Mouse (Mus musculus): Measurements from ENCODE around the gene Aldoc. TPM values are rescaled to one million over a fixed set of nuclear protein-coding genes. Genes with fewer than 3 reads are reported as not detected.

Gene Aldoc
- total and polyA plus RNA-seq, 2 experiments from 2014 or later = 15.1 to 32.5 TPM

DNA sequence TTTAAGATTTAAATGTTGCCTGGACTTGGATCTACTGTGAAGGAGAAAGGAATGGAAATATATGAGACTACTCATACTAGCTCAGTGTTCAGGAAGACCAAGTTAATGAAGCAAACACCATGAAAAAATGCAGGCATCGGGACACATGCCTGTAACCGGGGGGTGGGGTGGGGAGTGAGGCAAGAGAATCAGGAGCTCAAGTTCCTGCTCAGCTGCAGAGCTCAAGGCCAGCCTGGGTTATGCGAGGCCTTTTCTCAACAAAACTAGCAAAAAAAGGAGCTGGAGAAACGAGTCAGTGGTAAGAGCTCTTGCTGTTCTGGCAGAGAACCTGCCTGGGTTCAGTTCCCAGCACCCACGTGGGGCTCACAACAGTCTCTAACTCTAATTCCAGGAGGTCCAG is 11.2 kb downstream of the Aldoc start:
- TF ChIP-seq CTCF (IDR thresholded peaks at IDR 0.05; ENCODE audit: low read depth) (no peak), EP300 (IDR thresholded peaks at IDR 0.05; ENCODE audit: low read depth) (no peak)
- 89% methylated on average over 5 of the region's 5 CpGs for WGBS

DNA sequence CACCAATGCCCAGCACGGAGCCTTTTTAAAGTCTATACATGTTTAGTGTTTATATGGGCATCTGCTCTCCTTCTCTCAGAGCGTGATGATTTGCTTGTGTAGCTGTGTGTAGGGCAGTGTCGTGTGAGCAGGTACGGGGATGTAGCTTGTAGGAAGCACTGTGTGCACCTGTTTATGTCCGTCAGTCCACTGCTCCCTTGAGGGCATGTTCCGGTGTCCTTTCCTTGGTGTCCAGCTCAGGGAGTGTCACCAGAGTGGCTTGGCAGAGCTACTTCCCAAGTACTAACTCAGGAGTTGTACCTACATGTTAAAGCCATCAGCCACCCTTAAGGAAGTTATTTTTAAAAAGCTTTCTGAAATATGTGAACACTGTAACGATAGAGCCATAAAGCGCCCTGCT is 14.3 kb downstream of the Aldoc start:
- Histone ChIP-seq H3K4me2 (ENCODE audit: low read depth, low read length) (no peak overlapping the region), H3K36me3 (replicated peaks; ENCODE audit: control insufficient read depth, insufficient read depth, low read length) (peaks cover 34% of the 10 kb centered on the region), H3K4me3 (ENCODE audit: low read depth, low read length) (no peak overlapping the region), H3K9me3 (replicated peaks; ENCODE audit: control insufficient read depth, low read length) (no peaks in the 10 kb centered on the region), H3K27me3 (ENCODE audit: control insufficient read depth, insufficient read depth, low read length) (no peaks in the 10 kb centered on the region), H3K9ac (replicated peaks; ENCODE audit: low read depth, low read length) (no peak overlapping the region), H3K27ac (ENCODE audit: low read depth) (no peak overlapping the region), H3K4me1 (ENCODE audit: control insufficient read depth, insufficient read depth) (no peaks in the 10 kb centered on the region)
- 89% methylated on average over 8 of the region's 8 CpGs for WGBS
- DNase-seq (ENCODE audit: low spot score) (no peak), ATAC-seq (ENCODE audit: insufficient read depth, low read depth) (no peak)
- no peak for TF ChIP-seq EP300 (IDR thresholded peaks at IDR 0.05; ENCODE audit: low read depth)
- no peak for TF ChIP-seq CTCF (IDR thresholded peaks at IDR 0.05; ENCODE audit: low read depth)

More for the DNA sequence above, 11.2 kb downstream of the Aldoc start:
- no peaks in the 10 kb centered on the region for H3K27me3 ChIP-seq (ENCODE audit: control insufficient read depth, insufficient read depth, low read length)
- H3K4me2 ChIP-seq (ENCODE audit: low read depth, low read length) = no peak overlapping the region
- ATAC-seq (ENCODE audit: insufficient read depth, low read depth) (no peak), DNase-seq (ENCODE audit: low spot score) (no peak)
- no peak overlapping the region for H3K9ac ChIP-seq (replicated peaks; ENCODE audit: low read depth, low read length)
- no peak overlapping the region for H3K4me3 ChIP-seq (ENCODE audit: low read depth, low read length)
- peaks cover 23% of the 10 kb centered on the region for H3K36me3 ChIP-seq (replicated peaks; ENCODE audit: control insufficient read depth, insufficient read depth, low read length)
- H3K9me3 ChIP-seq (replicated peaks; ENCODE audit: control insufficient read depth, low read length) = no peaks in the 10 kb centered on the region
- peaks cover 4% of the 10 kb centered on the region; the same call in 1 of the 2 replicates for H3K4me1 ChIP-seq (ENCODE audit: control insufficient read depth, insufficient read depth)
- no peak overlapping the region for H3K27ac ChIP-seq (ENCODE audit: low read depth)

DNA sequence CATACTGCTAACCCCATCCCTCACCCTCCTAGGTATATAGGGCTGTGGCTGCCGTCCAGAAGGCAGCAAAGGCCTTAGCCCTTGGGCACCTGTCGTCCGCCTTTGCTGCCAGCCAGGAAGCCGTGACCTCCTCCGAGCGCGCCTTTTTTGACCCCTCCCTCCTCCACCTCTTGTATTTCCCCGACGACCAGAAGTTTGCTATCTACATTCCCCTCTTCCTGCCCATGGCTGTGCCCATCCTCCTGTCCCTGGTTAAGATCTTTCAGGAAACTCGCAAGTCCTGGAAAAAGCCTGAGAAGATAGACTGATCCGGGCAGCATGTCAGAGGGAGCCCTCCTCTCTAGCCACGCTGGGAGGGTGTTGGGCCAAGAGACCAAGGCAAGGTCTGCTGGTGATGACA is 18.9 kb downstream of the Aldoc start:
- Histone ChIP-seq H3K9me3 (replicated peaks; ENCODE audit: control insufficient read depth, low read length) (no peaks in the 10 kb centered on the region), H3K36me3 (replicated peaks; ENCODE audit: control insufficient read depth, insufficient read depth, low read length) (peaks cover 19% of the 10 kb centered on the region; the same call in 1 of the 2 replicates), H3K4me3 (ENCODE audit: low read depth, low read length) (no peak overlapping the region), H3K27me3 (ENCODE audit: control insufficient read depth, insufficient read depth, low read length) (no peaks in the 10 kb centered on the region), H3K9ac (replicated peaks; ENCODE audit: low read depth, low read length) (no peak overlapping the region), H3K4me1 (ENCODE audit: control insufficient read depth, insufficient read depth) (peaks cover 24% of the 10 kb centered on the region), H3K4me2 (ENCODE audit: low read depth, low read length) (no peak overlapping the region), H3K27ac (ENCODE audit: low read depth) (no peak overlapping the region)
- ATAC-seq (ENCODE audit: insufficient read depth, low read depth) = no peak
- TF ChIP-seq EP300 (IDR thresholded peaks at IDR 0.05; ENCODE audit: low read depth) (no peak), CTCF (IDR thresholded peaks at IDR 0.05; ENCODE audit: low read depth) (no peak)
- 68% methylated on average over 12 of the region's 12 CpGs for WGBS
- no peak for DNase-seq (ENCODE audit: low spot score)

DNA sequence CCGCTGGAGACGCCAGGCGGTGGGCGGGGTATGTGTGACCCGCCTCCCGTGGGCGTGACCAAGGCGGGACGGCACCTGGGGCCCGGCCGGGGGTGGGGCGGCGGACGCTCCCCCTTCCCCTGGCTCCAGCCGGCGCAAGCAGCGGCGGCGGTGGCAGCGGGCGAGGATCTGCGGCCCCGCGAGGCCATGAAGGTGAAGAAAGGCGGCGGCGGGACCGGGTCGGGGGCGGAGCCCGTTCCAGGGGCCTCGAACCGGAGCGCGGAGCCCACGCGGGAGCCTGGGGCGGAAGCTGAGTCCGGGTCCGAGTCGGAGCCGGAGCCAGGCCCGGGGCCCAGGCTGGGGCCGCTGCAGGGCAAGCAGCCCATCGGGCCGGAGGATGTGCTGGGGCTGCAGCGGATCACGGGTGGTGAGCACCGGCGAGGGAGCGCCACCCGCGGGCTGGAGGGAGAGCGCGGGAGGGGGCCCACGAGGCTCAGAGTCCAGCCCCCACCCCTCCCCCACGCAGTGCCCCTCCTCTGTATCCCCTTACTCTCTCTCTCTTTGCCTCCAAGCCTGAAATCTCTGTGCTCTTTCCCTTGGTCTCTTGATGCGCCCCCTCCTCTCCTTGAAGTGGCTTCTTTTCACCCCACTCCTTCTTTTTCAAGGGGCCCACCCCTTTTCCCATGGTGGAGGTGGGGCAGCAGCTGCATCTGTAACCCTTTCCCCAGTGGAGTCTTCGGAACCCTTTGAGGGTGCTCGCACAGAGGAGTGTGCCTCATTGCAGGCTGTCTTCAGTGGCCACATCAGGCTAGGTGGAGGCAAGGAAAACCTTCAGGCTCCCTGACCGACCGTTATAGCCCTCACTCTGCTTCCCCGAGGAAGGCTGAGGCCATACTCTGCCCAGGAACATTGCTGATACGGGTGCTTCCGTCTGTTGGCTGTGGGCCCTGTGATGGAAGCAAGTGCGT is 20.9 kb downstream of the Aldoc start, which contains the start of gene Unc119:
Unc119 (plus strand) TSS at position 102 of the 947 bp plus-strand sequence.
- ATAC-seq (ENCODE audit: insufficient read depth, low read depth) = peak; percentile 73
- H3K27me3 ChIP-seq (ENCODE audit: control insufficient read depth, insufficient read depth, low read length) = no peaks in the 10 kb centered on the region

GRCm38 (mm10) chr11:78344328-78344889 is 21.6 kb downstream of the Aldoc start:
- Histone ChIP-seq H3K4me3 (ENCODE audit: low read depth, low read length) (peak overlapping the region; percentile 76), H3K4me1 (ENCODE audit: control insufficient read depth, insufficient read depth) (peaks cover 27% of the 10 kb centered on the region), H3K27ac (ENCODE audit: low read depth) (peak overlapping the region; percentile 70; the same call in 1 of the 2 replicates), H3K27me3 (ENCODE audit: control insufficient read depth, insufficient read depth, low read length) (no peaks in the 10 kb centered on the region), H3K9me3 (replicated peaks; ENCODE audit: control insufficient read depth, low read length) (no peaks in the 10 kb centered on the region), H3K4me2 (ENCODE audit: low read depth, low read length) (peak overlapping the region; percentile 98), H3K36me3 (replicated peaks; ENCODE audit: control insufficient read depth, insufficient read depth, low read length) (peaks cover 13% of the 10 kb centered on the region; the same call in 1 of the 2 replicates), H3K9ac (replicated peaks; ENCODE audit: low read depth, low read length) (peak overlapping the region; percentile 68; the same call in 1 of the 2 replicates)
- TF ChIP-seq CTCF (IDR thresholded peaks at IDR 0.05; ENCODE audit: low read depth) (no peak), EP300 (IDR thresholded peaks at IDR 0.05; ENCODE audit: low read depth) (no peak)
- DNase-seq (ENCODE audit: low spot score) (no peak), ATAC-seq (ENCODE audit: insufficient read depth, low read depth) (no peak)
- WGBS = 38% methylated on average over 6 of the region's 6 CpGs

More for the DNA sequence above, 20.9 kb downstream of the Aldoc start, which contains the start of gene Unc119:
- Histone ChIP-seq H3K27ac (ENCODE audit: low read depth) (peak within 1 kb of the TSS; percentile 70), H3K4me3 (ENCODE audit: low read depth, low read length) (peak within 1 kb of the TSS; percentile 76), H3K9ac (replicated peaks; ENCODE audit: low read depth, low read length) (peak within 1 kb of the TSS; percentile 68), H3K36me3 (replicated peaks; ENCODE audit: control insufficient read depth, insufficient read depth, low read length) (peaks cover 20% of the 10 kb centered on the region; the same call in 1 of the 2 replicates), H3K9me3 (replicated peaks; ENCODE audit: control insufficient read depth, low read length) (no peaks in the 10 kb centered on the region), H3K4me1 (ENCODE audit: control insufficient read depth, insufficient read depth) (peaks cover 27% of the 10 kb centered on the region), H3K4me2 (ENCODE audit: low read depth, low read length) (peak within 1 kb of the TSS; percentile 98)
- TF ChIP-seq CTCF (IDR thresholded peaks at IDR 0.05; ENCODE audit: low read depth) (no peak), EP300 (IDR thresholded peaks at IDR 0.05; ENCODE audit: low read depth) (no peak)
- peak; percentile 47 for DNase-seq (ENCODE audit: low spot score)
- WGBS = under 1% methylated on average over 58 of the region's 66 CpGs

Data from heart, postnatal 0 days (tissue).